Mouse (Mus musculus) adrenal gland, adult 8-10 months (tissue): Measurements from ENCODE around the gene Ucp2. TPM values are rescaled to one million over a fixed set of nuclear protein-coding genes. Genes with fewer than 3 reads are reported as not detected.

Experiments
- DNase-seq: peaks from one replicate; pipeline ENCODE4 v3.0.0; 2022
- total RNA-seq, 4 experiments: library from RNA; stranded (reverse); gene quantifications; 2 replicates each; pipeline ENCODE4 v1.2.4; 2022

The Ucp2 gene
- total RNA-seq, result 100 to 1,000 TPM; 212 to 320 (median 270) TPM

GRCm38 (mm10) chr7:100493117-100493483, at the start of gene Ucp2:
Ucp2 (plus strand) TSS chr7:100493337.
- DNase-seq, result peak; percentile 80

- no peak for DNase-seq
These were observed 49.4 kb upstream of the Ucp2 start for GRCm38 (mm10) chr7:100443728-100444127.

DNA sequence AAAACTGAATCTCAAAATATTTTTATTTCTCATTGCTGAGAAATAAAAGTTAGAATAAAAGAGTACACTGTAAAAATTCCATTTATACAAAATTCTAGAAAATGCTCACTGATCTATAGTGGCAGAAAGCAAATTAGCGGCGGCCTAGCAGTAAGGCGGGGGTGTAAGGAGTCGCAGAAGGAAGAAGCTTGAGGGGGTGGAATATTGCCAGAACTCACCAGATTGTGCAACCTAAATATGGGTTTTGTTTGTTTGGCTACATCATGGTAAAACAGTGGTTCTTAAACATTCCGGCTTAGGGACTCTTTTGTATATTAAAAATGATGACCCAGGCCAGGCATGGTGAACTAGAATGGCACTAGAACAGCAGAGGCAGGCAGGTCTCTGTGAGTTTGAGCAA, 46.9 kb upstream of the Ucp2 start:
- no peak for DNase-seq

DNA sequence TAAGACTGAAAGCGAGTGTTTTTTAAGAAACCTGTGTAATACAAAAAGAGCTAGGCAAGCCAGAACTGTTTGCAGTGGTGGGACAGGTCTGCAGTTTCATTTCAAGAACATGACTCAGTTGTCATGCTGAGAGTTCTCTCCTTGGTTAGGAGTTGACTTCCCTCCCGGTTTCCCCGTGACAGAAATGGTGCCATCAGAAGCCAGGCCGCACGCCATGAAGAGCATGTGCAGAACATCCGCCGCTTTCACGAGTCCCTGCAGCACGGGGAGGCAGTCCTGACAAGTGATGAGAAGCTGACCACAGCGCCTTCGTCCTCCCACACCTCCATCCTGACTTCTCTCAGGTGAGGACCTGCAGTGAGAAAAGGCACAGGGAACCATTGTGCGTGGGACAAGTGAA, 44.6 kb upstream of the Ucp2 start:
- no peak for DNase-seq

DNA sequence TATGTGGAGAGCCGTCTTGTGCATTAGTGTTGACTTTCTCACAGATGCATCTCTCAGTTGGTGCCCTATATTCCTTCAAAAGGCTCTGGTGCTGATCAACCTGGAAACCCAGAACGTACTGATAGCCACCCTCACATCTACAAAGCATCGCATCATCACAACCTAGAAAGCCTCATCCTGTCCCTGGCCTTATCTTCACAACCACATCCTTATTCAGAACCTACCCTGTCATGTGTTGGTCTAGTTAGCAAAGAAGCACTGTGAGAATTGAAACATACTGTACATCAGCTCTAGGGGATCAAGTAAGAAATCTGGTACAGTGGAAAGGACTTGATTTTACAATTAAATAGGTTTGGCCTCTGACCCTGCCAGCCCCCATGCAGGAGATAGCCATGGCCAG, 44.2 kb upstream of the Ucp2 start:
- no peak for DNase-seq

GRCm38 (mm10) chr7:100458153-100458552, 35.0 kb upstream of the Ucp2 start:
- DNase-seq, result no peak

DNA sequence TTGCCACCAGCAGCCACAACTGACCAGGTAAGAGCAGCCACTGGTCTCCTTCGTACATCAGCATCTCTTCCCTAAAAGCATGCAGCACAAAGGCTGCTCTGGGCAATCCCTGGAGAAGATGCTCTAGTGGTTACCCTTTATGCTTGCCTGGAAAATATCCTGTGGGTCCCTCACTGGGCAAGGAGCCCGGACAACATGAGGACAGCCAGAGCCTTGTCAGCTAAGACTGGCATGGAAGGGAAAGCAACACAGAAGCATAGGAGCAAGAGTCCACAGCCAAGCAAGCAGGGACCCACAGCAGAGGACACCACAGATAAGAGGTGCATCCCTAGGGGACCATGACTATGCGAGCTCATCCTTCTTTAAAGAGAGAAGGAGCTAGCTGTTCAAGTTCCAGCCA, 33.3 kb upstream of the Ucp2 start:
- DNase-seq, result no peak

DNA sequence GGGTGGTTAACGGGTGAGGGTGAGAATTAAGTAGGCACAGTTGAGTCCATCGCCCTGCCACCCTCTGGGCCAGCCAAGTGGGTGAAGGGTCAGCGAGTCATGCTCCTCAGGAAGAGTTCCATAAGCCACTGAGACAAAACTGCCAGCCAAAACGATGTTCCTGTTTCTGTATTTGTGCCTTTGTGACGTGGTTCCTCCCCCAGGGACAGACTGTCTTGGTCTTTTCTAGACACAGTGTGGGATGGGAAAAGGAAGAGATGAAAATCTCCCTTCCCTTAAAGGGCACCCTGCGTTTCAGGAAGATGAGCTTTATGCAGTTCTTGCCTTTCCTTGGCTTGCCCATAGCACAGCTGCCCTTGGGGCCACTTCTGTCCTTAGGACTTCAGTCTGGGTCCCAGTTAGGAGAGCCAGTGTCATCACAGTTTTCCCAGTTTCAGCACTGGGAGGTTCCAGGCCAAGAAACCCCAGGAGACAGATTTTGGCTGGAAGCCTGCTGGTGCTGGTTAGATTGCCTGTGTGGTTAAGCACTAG, 31.5 kb upstream of the Ucp2 start:
- DNase-seq, result peak; percentile 67

GRCm38 (mm10) chr7:100463194-100463593, 29.9 kb upstream of the Ucp2 start:
- no peak for DNase-seq

GRCm38 (mm10) chr7:100463757-100464156, 29.4 kb upstream of the Ucp2 start:
- DNase-seq, result no peak

DNA sequence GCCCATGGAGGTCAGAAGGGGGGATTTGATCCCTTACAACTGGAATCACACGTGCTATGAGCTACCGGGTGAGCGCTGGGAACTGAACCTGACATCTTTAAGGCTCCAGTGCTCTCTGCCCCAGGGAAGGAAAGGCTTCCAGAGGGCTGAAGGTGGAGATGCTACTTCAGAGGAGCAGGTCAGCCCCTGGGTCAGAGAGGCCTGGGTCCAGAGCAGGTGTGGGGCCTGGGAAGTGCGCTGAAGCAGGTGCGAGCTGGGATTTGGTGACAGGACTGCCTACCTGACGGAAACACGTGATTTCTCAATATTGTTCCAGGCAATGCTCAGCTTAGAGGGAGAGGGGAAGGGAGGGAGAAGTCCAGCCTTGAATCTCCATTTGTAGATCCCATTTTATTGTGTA, 28.9 kb upstream of the Ucp2 start:
- DNase-seq, result no peak

DNA sequence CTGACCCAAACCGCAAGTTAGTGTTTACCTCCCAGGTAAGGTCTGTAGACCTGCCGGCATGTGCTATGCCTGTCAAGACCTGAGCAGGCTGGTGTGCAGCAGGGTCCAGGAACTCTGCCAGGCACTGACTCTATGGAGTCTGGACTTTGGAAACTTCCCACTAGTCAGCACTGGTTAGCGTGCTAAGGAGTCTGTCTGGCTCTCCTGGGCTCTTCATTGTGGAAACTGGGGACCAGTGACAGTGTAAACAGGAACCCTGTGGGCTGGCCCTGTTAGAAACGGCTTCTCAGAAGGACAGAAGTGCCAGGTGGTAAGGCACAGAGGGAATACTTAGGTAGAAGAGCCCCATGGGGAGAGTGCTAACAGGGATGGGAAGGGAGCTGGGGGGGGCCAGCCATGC, 27.9 kb upstream of the Ucp2 start:
- no peak for DNase-seq

- peak; percentile 73 for DNase-seq
These were observed 27.4 kb upstream of the Ucp2 start for GRCm38 (mm10) chr7:100465656-100466309.

- DNase-seq, result no peak
These were observed 26.2 kb upstream of the Ucp2 start for GRCm38 (mm10) chr7:100466781-100467510.

DNA sequence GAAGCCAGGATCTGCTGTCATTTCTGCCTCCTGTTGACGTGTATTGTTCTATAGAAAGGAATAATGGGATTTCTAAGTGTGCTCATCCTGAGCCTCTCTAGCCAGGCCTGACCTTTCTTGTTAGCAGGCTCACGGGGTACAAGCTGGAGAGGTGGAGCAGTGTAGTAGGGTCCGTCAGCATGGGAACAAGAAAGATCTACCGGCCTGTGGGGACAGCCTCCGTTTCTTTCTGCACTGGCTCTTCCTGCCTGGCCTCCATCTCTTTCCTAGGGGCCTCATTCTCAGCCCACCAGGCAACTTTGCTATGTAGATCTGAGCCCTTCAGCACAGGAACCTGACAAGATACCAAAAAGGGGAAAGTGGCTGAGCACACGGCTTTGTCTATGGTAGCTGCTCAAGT, 24.4 kb upstream of the Ucp2 start:
- DNase-seq, result no peak

- no peak for DNase-seq
These were observed 23.6 kb upstream of the Ucp2 start for GRCm38 (mm10) chr7:100469502-100469901.

- no peak for DNase-seq
These were observed 22.2 kb upstream of the Ucp2 start for GRCm38 (mm10) chr7:100470796-100471406.

DNA sequence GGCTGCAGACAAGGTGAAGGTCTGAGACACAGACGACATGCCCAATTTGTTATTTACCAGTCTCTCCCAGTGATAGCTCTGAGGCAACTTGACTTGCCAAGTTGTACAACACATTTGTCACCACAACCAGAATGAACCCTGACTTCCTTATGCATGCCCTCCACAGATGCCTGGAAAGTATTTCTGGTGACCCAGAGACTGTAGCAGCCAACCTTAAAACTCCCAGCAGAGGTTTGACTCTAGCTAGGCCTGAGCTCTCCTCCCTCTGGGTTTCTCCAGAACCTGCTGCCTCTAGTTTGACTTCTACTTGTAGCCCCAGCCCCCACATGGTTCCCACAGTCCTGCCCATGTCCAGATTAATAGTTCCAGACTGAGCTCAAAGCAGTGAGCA, 21.7 kb upstream of the Ucp2 start:
- no peak for DNase-seq

GRCm38 (mm10) chr7:100472777-100473176, 20.4 kb upstream of the Ucp2 start, which contains the start of gene Ucp3:
Ucp3 (plus strand) TSS chr7:100472990.
- no peak for DNase-seq

GRCm38 (mm10) chr7:100473846-100474454, 19.2 kb upstream of the Ucp2 start:
- no peak for DNase-seq

DNA sequence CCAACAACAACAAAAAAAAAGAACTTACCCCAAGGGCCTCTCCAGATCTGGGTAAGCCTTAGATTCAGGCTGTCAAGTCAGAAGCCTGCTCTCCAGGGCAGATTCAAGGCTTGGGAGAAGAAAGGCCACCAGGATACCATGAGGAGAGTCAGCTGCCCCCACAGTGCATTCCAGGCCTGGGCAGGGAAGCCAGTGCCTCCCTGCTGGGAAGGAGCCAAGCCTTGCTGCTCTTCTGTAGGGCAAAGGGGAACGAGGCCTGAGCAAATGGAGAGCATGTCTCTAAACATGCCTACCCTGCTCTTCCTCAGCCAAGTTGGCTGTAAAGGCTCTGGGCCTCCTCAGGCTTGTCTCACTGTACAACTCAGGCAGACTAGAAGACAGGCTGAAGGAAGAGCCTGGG, 18.5 kb upstream of the Ucp2 start:
- DNase-seq, result no peak

GRCm38 (mm10) chr7:100479100-100479822, 13.9 kb upstream of the Ucp2 start:
- no peak for DNase-seq

- DNase-seq, result no peak
These were observed 13.3 kb upstream of the Ucp2 start for GRCm38 (mm10) chr7:100479823-100480164.
